Mouse (Mus musculus) left cerebral cortex, adult 2 months (tissue): ENCODE data around the gene Slc31a1. TPM values are rescaled to one million over a fixed set of nuclear protein-coding genes. Genes with fewer than 3 reads are reported as not detected.

Experiments
- DNase-seq, 2 experiments: peaks; one replicate each; pipeline ENCODE4 v3.0.0; 2021 to 2022; ENCODE audit warnings: low spot score in 2 of 2, mixed read lengths in 1 of 2; ENCODE audit errors: extremely low spot score in 1 of 2
- H3K27ac ChIP-seq: fragments of 200-600 bp; 2 replicates; pipeline ENCODE4 v1.8.1; 2022
- H3K4me3 ChIP-seq: fragments of 200-600 bp; 2 replicates; pipeline ENCODE4 v1.8.1; 2022
- CTCF ChIP-seq: fragments of 200-600 bp; IDR thresholded peaks from 2 replicates; pipeline ENCODE4 v1.8.1; 2022; ENCODE audit warnings: antibody characterized with exemption, mild to moderate bottlenecking, moderate library complexity
- intact Hi-C: fragments of 180-260 bp; cut with DNase I; formaldehyde crosslinking; loops from one replicate; pipeline ENCODE4 v1.15.1; 2025
- total RNA-seq, 2 experiments: library from RNA; stranded (reverse); gene quantifications; 2 replicates each; pipeline ENCODE4 v1.2.3; 2021

Slc31a1 gene
- total RNA-seq, 2 experiments from 2014 or later = 11.8 to 12.9 TPM

DNA sequence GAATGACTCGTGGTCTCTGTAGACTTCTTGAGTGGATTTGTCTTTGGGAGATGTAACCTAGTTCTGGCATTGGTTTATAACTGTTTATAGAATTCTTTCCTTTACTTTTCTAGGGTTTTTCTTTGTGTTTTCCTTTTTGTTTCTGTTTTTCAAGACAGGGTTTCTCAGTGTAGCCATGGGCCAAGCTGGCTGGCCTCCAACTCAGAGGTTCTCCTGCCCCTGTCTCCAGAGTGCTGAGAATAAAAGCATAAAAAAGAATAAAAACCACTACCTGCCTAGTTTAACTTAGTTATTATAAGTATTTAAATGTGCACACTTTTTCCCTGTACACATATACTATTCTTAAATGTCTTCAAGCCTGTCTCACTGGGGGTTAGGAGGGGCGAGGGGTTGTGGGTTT, 49.8 kb downstream of the Slc31a1 start:
- DNase-seq = no peak
- intact Hi-C loops = no loop called here
- no peak for TF ChIP-seq CTCF
- Histone ChIP-seq H3K27ac (no peak overlapping the region), H3K4me3 (no peak overlapping the region)

DNA sequence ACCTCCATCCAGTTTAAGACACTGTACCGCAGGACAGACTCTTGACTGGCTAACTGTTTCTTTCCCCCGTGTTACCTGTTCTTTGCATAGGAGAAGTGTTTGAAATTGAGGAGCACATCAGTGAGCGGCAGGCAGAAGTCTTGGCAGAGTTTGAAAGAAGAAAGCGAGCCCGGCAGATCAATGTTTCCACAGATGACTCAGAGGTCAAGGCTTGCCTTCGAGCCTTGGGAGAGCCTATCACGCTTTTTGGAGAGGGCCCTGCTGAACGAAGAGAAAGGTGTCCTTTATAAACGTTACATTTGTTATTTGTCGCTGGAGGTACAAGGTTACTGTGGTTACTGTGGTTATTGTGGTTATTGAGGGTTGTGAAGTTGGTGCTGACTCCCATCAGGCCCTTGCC, 51.1 kb downstream of the Slc31a1 start:
- no peak for DNase-seq
- intact Hi-C loops = no loop called here
- H3K4me3 ChIP-seq = no peak overlapping the region
- TF ChIP-seq CTCF = no peak
- H3K27ac ChIP-seq = no peak overlapping the region

DNA sequence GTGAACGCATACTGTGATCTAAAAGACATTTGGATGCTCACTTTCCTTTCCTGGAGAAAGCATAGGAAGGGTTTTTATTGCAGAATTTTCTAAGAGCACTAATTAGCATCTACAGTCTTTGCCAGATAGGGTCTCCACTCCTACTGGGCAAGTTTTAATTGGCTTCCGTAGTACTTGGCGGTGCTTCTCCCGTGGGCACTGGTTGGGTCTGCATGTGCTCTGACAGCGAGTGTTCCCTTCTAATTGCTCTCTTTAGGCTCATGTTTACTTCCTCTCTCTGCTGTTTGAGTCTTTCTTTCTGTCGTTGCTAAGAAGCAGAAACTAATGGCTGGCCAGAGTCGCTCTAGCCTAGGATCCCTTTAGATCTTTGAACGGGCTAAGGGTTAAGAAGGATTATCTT, 57.9 kb downstream of the Slc31a1 start:
- intact Hi-C loops = no loop called here
- DNase-seq = no peak
- no peak for TF ChIP-seq CTCF
- Histone ChIP-seq H3K27ac (no peak overlapping the region), H3K4me3 (no peak overlapping the region)

DNA sequence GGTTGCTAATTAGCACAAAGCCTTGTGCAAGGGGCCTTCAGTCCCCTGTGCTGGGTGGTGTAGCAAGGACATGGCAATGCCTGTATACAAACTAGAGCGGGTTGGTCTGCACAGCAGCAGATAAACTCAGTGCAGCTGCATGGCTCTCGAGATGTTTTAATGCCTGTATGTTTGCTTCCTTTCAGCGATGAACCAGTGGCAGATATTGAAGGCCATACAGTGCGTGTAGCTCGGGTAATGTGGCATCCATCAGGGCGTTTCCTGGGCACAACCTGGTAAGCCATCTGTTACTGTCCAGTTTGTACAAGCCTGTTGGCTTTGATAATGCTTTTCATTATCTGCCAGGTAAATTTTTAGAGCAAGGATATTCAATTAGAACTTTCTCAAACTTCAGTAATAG, 58.6 kb downstream of the Slc31a1 start:
- H3K4me3 ChIP-seq = no peak overlapping the region
- no peak for DNase-seq
- TF ChIP-seq CTCF = no peak
- H3K27ac ChIP-seq = no peak overlapping the region
- intact Hi-C loops = no loop called here

DNA sequence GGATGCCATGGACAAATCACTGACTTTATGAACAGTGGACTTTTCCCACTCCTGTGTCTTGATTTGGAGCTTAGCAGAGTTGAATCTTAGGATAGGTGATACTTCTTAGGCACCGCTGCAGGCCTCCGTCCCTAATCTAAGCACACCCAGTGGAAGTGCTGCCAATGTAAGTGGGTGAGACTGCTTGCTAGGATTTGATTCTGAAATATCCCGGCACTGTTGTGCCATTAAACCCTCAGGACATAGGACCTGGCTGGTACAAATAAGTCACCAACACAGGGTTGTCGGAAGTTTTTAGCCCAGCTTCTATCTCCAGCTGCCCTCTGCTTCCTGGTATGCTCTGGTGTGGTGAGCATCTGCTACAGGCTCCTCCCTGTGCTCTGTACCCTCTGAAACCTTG, 65.4 kb downstream of the Slc31a1 start:
- no peak for TF ChIP-seq CTCF
- H3K4me3 ChIP-seq = no peak overlapping the region
- intact Hi-C loops = no loop called here

DNA sequence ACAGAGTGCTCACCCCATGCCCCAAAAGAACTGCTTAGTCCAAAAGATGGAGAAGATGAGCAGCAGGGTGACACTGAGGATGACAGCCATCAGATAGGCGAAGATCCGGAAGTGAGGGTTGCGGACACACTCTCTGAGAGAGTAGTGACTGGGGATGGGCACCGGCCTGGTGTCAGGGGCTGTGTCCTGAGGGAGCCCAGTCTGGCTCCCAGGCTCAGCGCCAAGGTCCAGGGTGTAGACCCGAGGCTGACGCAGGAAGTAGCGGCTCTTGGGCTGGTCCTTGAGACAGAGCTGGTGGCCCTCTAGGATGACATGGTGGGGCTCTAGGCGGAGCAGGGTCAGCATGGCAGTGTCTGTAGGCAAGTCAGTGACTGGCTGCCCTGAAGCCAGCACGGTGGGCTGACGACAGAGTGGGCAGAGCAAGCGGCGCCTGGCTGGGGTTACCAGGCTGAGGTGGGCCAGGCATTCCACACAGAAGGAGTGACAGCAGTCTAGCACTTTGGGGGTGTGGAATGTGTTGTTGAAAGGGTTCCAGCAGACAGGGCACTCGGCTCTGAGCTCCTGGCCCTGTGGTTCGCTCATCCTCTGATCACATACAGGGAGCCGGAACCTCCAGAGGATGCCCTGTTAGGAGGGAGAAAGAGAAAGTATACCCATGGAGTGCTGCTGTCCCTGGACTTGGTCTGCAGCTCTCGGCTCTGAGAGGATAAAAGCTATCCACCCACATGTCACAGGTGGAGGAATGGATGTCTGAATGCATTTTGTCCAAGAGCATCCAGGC, 67.6 kb downstream of the Slc31a1 start:
- no peak for TF ChIP-seq CTCF
- H3K4me3 ChIP-seq = no peak overlapping the region
- no peak for DNase-seq

More for the DNA sequence above, 65.4 kb downstream of the Slc31a1 start:
- DNase-seq = no peak
- H3K27ac ChIP-seq = no peak overlapping the region

DNA sequence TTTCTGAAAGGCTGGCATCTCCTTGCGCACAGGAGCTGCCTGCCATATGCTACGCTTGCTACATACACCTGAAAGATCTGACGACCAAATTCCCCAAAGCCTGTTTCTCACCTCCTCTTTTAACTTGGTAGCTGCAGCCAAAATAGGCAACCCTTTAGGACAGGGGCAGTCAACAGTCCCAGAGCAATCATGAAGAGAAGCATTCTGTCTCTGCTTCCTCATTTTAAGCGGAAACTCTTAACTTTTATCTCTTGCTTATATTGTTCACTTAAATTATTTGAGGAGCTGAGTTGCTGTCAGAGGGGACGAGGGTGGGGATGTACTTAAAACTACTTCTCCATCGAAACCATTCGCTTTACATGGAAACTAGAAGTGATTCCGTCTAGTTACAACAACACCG, 69.1 kb downstream of the Slc31a1 start:
- no peak overlapping the region for H3K4me3 ChIP-seq
- intact Hi-C loops = no loop called here
- H3K27ac ChIP-seq = no peak overlapping the region
- no peak for DNase-seq
- TF ChIP-seq CTCF = no peak

More for the DNA sequence above, 67.6 kb downstream of the Slc31a1 start:
- no peak overlapping the region for H3K27ac ChIP-seq
- intact Hi-C loops = no loop called here

DNA sequence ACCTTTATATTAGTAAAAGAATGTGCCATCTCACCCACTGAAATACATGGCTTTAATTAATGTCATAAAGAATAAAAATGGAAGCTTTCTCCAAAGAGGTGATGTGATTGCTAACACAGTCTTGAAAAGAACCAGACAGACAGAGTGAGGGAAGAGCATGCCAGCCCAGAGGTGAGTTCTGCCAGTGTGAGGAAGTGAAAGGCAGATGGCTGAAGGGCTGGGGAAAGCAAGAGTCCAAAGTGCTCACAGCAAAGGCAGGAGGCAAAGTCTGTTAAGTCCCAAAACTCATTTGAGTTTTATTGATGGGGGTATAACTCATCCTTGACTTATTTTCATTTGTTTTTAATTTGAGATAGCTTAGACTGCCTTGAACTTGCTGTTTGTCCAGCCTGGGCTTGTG, 70.2 kb downstream of the Slc31a1 start:
- Histone ChIP-seq H3K27ac (no peak overlapping the region), H3K4me3 (no peak overlapping the region)
- intact Hi-C loops = no loop called here
- DNase-seq = no peak
- TF ChIP-seq CTCF = no peak

DNA sequence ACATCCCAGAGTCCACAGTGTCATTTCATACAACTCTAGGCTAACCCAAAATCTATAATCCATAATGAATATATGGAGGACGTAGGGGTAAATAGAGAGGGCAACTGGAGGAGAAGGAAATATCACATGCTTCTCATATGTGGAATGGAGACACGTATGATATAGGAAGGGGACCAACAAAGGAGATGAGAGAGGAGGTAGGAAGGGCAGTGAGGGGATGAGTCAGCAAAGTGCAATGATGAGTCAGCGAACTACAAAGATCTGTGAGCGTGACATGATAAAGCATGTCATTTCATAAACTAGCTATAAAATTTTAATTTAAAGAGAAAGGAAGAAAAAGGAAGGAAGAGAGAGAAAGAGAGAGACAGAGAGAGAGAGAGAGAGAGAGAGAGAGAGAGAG, 71.0 kb downstream of the Slc31a1 start:
- H3K4me3 ChIP-seq = no peak overlapping the region
- no peak overlapping the region for H3K27ac ChIP-seq
- intact Hi-C loops = no loop called here
- TF ChIP-seq CTCF = no peak
- DNase-seq = no peak

DNA sequence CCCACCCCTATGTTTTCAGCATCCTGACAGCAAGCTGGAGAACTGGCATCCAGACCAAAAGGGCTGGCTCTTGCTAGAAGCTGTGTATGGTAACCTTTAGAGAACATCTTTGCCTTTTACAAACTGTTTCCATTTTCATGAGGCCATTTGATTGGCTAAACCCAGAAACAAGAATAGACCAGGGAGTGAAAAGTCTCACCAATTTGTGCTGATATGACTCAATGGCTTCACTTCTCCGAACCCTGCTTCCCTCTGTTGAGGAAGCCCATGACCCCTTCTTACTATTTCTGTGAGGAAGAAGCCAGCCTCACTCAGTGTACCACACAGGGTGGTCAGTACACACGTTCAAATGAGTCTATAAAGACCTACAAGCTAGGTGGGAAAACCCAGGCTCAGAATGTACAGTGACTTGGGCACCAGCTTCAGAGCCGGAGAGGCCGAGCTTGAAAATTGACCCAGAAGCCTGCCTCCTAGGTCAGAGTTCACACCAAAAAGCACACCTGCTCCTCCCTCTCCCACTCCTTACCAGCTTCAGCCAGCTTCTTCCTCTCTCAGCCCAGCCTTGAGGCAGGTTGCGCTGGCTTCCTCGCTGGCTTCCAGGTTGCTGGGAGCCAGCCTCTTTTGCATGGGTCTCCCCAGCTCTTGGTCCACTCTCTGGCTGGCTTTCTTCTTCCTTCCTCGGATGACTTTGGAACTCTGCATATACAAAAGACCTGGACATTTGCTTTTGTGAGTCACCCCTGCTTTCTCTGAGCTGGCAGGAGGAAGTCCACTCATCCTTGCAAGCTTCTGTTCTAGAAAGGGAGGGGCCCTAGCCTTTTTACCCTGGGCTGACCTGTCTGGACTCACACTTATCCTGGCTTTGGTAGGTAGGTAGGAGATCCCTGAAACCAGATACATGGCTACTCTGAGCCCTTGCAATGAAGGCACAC, 73.7 kb downstream of the Slc31a1 start:
- intact Hi-C loops = no loop called here
- Histone ChIP-seq H3K4me3 (no peak overlapping the region), H3K27ac (no peak overlapping the region)
- DNase-seq = no peak
- no peak for TF ChIP-seq CTCF

DNA sequence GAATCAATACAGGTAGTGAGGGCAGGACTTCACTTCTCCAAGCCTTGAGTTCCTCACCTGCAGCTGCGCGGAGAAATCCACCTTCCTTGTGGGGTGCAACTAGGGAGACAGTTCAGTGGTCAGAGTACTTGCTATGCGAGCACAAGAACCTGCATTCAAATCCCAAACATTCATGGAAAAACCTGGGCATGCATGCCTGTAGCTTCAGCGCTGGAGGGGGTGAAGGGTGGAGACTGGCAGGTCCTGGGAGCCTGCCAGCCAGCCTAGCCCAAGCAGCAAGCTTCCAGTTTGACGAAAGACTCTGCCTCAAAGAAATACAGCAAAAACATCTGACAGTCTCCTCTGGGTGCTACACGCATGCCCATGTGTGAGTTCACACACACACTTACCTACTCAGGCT, 74.6 kb downstream of the Slc31a1 start, which contains the start of gene Rnf183:
Gene Rnf183 (minus strand): TSS at position 172 of the 400 bp plus-strand sequence.
- H3K4me3 ChIP-seq = no peak within 1 kb of the TSS
- intact Hi-C loops = no loop called here
- DNase-seq = no peak
- no peak within 1 kb of the TSS for H3K27ac ChIP-seq
- TF ChIP-seq CTCF = no peak

DNA sequence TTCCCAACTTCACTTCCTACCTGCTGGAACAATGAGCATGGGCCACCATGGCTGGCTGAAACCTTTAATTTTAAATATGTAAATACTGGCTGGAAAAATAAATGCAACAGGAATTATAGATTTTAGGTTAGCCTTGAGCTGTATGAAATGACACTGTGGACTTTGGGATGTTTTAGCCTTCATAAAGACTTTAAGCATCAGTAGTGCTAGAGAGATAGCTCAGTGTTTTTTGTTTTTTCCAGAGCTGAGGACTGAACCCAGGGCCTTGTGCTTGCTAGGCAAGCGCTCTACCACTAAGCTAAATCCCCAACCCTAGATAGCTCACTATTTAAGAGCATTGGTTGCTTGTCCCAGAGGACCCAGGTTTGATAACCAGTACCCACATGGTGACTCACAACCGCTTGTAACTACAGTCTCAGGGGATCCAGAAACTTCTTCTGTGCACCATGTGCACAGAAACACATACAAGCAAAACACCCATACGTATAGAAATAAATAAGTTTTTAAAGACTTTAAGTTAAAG, 76.8 kb downstream of the Slc31a1 start:
- H3K4me3 ChIP-seq = no peak overlapping the region
- no peak for TF ChIP-seq CTCF
- intact Hi-C loops = no loop called here
- DNase-seq = no peak
- no peak overlapping the region for H3K27ac ChIP-seq
